11 mouse cellular contexts compared by ENCODE assay signal in the genomic region with DNA sequence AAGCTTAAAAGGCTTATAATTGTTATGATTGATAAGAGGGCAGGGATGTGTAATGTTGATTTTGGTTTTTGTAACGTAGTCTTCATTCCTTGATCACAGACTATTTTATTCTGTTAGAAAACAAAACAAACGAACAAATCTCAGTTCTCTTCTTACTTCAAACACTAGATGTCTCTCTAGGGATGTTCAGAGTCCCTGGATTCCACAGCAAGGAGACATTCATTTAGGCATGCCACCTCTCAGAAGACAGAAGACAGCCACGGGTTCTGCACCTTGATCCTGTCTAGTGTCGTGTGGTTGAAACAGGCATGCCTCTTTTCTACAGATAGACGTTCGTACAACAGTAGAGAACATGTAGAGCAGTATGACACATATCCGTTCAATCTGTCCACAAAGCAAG.
A peak's percentile ranks its signal among the peaks of the same experiment; 100 is the strongest.
DNase-seq lines count a peak whose midpoint lies in the region; ATAC-seq and TF ChIP-seq lines count a peak whose summit lies in the region.
"Had no signal": no experiment of that assay in that cellular context is flagged by ENCODE, and none has a peak within 500 bp of the region (broad histone marks: within the 10 kb centered on the region; RNA-seq: fewer than 3 reads in every experiment).

No protein-coding gene starts in this region.

- peak; percentile 32 for TF ChIP-seq CTCF in hindbrain, postnatal 0 days (IDR thresholded peaks at IDR 0.05; ENCODE audit: low read depth)
- TF ChIP-seq CTCF in Patski (IDR thresholded peaks at IDR 0.05) = peak; percentile 10

- no peak overlapping the region for H3K4me2 ChIP-seq in hindbrain, postnatal 0 days (ENCODE audit: low read depth, low read length)
- H3K4me2 ChIP-seq in hindbrain, embryonic 11.5 days (replicated peaks; ENCODE audit: low read depth, low read length) = no peak overlapping the region
- H3K4me2 ChIP-seq: heart, embryonic 13.5 days; liver, embryonic 15.5 days had no signal

- DNase-seq in hindbrain, postnatal 0 days (ENCODE audit: low spot score) = peak; percentile 30
- no peak for DNase-seq in hindbrain, embryonic 11.5 days (ENCODE audit: low spot score)
- DNase-seq in left cerebral cortex, postnatal 14 days (ENCODE audit: low spot score in 2 of 2) = peak; percentile 14 to 29
- DNase-seq in left cerebral cortex, adult 8-10 months (ENCODE audit: low spot score in 2 of 2) = no peak
- DNase-seq in A20 (ENCODE audit: low read depth, low spot score) (peak; percentile 63), Patski (ENCODE audit: low read depth, low spot score) (no peak)
- no peak for DNase-seq in adrenal gland, postnatal 4 days (ENCODE audit: low spot score in 2 of 2)
- no peak for DNase-seq in cerebellum, postnatal 25 days

- no peaks in the 10 kb centered on the region for H3K9me3 ChIP-seq in hindbrain, postnatal 0 days (ENCODE audit: low read length)
- H3K9me3 ChIP-seq in hindbrain, embryonic 11.5 days (ENCODE audit: control insufficient read depth, low read length) = no peaks in the 10 kb centered on the region
- H3K9me3 ChIP-seq: heart, embryonic 13.5 days; liver, embryonic 15.5 days had no signal

- H3K9ac ChIP-seq in hindbrain, postnatal 0 days (replicated peaks; ENCODE audit: low read length) = no peak overlapping the region
- no peak overlapping the region for H3K9ac ChIP-seq in hindbrain, embryonic 11.5 days (ENCODE audit: low read depth, low read length)
- H3K9ac ChIP-seq: heart, embryonic 13.5 days; liver, embryonic 15.5 days had no signal

- no peaks in the 10 kb centered on the region for H3K27me3 ChIP-seq in hindbrain, postnatal 0 days (ENCODE audit: insufficient read depth, low read length)
- no peaks in the 10 kb centered on the region for H3K27me3 ChIP-seq in hindbrain, embryonic 11.5 days (ENCODE audit: control insufficient read depth, insufficient read depth, low read length)
- H3K27me3 ChIP-seq in Patski = peaks cover 62% of the 10 kb centered on the region
- H3K27me3 ChIP-seq: heart, embryonic 13.5 days; liver, embryonic 15.5 days had no signal

- H3K27ac ChIP-seq in hindbrain, postnatal 0 days = no peak overlapping the region
- no peak overlapping the region for H3K27ac ChIP-seq in hindbrain, embryonic 11.5 days (ENCODE audit: low read depth, low read length)

- 69% methylated on average over 7 of the region's 7 CpGs for WGBS in hindbrain, postnatal 0 days
- WGBS in hindbrain, embryonic 11.5 days = 74% methylated on average over 7 of the region's 7 CpGs

- CTCF ChIA-PET in Patski (lab: Charles Lee) = no interaction called here

- POLR2A ChIA-PET in Patski (lab: Charles Lee) = no interaction called here

- in situ Hi-C loops in Patski (cut with MboI; ENCODE audit: low pct_unique_long_range_greater_than_20kb) = no loop called here

- H3K4me3 ChIP-seq in hindbrain, postnatal 0 days (ENCODE audit: low read length) = no peak overlapping the region
- H3K4me3 ChIP-seq in hindbrain, embryonic 11.5 days (ENCODE audit: low read depth, low read length) = no peak overlapping the region
- H3K4me3 ChIP-seq: heart, embryonic 13.5 days; liver, embryonic 15.5 days had no signal

- ATAC-seq in hindbrain, postnatal 0 days = no peak
- no peak for ATAC-seq in hindbrain, embryonic 11.5 days (ENCODE audit: low FRiP score)
- ATAC-seq in Patski = no peak
- ATAC-seq: hindbrain, embryonic 16.5 days had no signal

- H3K4me1 ChIP-seq in hindbrain, postnatal 0 days (ENCODE audit: insufficient read depth, low read length) = no peaks in the 10 kb centered on the region
- no peaks in the 10 kb centered on the region for H3K4me1 ChIP-seq in hindbrain, embryonic 11.5 days (replicated peaks; ENCODE audit: control insufficient read depth, insufficient read depth, low read length)
- H3K4me1 ChIP-seq: heart, embryonic 13.5 days; liver, embryonic 15.5 days had no signal

- H3K36me3 ChIP-seq in hindbrain, postnatal 0 days (ENCODE audit: insufficient read depth, low read length) = no peaks in the 10 kb centered on the region
- H3K36me3 ChIP-seq in hindbrain, embryonic 11.5 days (ENCODE audit: control insufficient read depth, insufficient read depth, low read length) = no peaks in the 10 kb centered on the region
- H3K36me3 ChIP-seq: heart, embryonic 13.5 days; liver, embryonic 15.5 days had no signal

- intact Hi-C loops in left cerebral cortex, postnatal 14 days (cut with DNase I) = loop anchor here (2.0 kb wide), 1 partner anchor 364 kb away; no protein-coding TSS in a partner anchor

Comparison
In these comparisons a context has a peak if more than half of its experiments do, and no peak if none do; other contexts are left out.
1. DNase-seq: peak in hindbrain, postnatal 0 days (single experiment), left cerebral cortex, postnatal 14 days (2 of 2) and A20 (single experiment); none in hindbrain, embryonic 11.5 days (single experiment), left cerebral cortex, adult 8-10 months (0 of 2), Patski (single experiment), adrenal gland, postnatal 4 days (0 of 2) and cerebellum, postnatal 25 days (0 of 2).